Mouse (Mus musculus): ENCODE data around the gene Gnas.

DNA sequence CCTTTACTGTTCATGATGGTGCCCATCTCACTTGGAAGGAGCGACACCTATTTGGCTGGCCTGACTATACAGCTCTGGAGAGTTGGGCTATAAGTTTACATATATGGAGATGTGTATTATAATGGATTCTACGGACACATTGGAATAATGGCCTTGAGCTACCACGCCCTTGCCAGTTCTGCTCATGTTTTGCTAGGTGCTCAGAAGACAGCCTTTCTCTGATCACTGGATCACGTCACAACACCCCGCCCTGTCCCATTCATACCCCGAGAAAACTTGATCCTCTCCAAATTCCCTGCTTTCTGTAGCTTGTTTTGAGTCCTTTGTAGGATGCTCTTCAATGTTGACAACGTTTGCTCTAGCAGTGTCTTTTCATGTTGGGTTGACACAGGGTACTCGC lies 19.9 kb upstream of the Gnas start:
- TF ChIP-seq CTCF (IDR thresholded peaks at IDR 0.05; ENCODE audit: low read depth), result no peak
- no peak for TF ChIP-seq EP300 (IDR thresholded peaks at IDR 0.05; ENCODE audit: low read depth)
